Mouse (Mus musculus): ENCODE results near the gene Ndufs5.

Ndufs5 gene

DNA sequence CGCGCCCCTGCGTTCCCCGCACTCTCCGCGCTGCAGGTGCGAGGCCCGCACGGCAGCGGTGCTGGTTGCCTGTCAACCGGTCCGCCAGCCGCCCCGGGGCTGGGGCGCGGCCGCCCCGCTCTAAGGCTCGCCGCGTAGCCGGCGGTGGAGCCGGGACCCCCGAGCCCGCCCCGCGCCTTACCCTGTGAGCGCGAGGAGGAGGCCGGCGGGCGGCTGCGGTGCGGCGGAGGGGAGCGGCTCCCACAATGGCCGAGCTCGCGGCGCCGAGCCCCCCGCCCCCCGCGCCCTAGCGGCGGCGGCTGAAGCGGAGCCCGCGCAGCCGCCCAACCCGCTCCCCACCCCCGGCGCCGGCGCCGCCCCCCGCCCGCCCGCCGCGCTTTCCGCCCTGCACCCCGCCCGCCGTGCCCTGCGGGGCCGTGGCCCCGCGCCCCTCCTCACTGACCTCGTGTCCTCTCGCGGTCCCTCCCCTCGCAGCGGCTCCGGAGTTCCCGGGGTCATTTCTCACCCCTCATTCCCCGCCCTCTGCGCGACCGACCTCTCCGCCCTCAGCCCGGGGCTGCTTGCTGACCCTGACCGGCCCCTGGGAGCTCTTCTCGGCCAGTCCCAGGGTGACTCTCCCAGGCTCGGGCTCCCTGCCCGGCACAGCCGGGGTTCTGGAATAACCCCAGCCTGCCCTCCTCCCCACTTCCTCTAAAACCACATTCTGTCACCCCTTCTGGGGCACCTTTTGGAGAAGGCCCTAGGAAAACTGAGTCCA is 30.8 kb downstream of the Ndufs5 start:
- no peak for DNase-seq (ENCODE audit: low spot score in 2 of 2)

GRCm38 (mm10) chr4:123686368-123687024 is 31.5 kb downstream of the Ndufs5 start:
- DNase-seq (ENCODE audit: low spot score in 2 of 2), result peak in 1 of 2 experiments; percentile 35

- DNase-seq (ENCODE audit: low spot score in 2 of 2), result no peak
Observed at GRCm38 (mm10) chr4:123685506-123686242, 32.3 kb downstream of the Ndufs5 start.

GRCm38 (mm10) chr4:123685046-123685445 is 33.0 kb downstream of the Ndufs5 start:
- no peak for DNase-seq (ENCODE audit: low spot score in 2 of 2)

DNA sequence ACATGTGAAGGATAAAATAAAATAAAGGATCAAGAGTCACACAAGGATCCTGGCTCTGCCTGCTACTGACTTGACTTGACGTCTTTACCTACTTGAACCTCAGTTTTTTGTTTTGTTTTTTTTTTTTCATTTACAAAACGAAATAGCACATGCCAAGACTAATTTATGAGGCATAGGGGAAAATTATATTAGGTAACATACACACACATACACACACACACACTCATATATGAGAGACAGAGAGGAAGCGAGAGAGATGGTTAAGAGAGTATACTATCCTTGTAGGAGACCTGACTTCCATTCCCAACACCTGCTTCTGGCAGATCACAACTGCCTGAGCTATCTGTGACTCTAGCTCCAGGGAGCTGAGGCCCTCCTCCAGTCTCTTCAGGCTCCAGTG is 33.7 kb downstream of the Ndufs5 start, which contains the start of gene Macf1:
Gene Macf1 (minus strand): TSS at position 101 of the 400 bp plus-strand sequence.
- DNase-seq (ENCODE audit: low spot score in 2 of 2), result no peak

DNA sequence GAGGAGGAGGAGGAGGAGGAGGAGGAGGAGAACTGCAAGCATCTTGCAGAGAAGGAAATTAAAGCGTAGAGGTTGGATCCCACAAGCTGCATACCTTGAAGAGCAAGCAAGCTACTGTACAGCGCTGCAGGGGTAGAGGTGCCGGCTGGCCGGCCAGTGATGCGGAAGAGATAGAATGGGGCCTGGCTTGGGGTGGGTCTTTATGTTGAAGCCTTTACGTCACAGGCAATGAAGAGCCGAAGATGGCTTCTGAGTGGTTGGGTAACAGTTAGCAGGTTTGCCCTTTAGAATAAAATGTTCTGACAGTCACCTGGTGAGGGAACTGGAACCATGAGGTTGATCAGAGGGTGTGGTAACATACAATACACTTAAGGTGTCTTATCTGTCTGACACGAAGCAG is 35.7 kb downstream of the Ndufs5 start:
- no peak for DNase-seq (ENCODE audit: low spot score in 2 of 2)

- no peak for DNase-seq (ENCODE audit: low spot score in 2 of 2)
Observed at GRCm38 (mm10) chr4:123680962-123681361, 37.0 kb downstream of the Ndufs5 start.

DNA sequence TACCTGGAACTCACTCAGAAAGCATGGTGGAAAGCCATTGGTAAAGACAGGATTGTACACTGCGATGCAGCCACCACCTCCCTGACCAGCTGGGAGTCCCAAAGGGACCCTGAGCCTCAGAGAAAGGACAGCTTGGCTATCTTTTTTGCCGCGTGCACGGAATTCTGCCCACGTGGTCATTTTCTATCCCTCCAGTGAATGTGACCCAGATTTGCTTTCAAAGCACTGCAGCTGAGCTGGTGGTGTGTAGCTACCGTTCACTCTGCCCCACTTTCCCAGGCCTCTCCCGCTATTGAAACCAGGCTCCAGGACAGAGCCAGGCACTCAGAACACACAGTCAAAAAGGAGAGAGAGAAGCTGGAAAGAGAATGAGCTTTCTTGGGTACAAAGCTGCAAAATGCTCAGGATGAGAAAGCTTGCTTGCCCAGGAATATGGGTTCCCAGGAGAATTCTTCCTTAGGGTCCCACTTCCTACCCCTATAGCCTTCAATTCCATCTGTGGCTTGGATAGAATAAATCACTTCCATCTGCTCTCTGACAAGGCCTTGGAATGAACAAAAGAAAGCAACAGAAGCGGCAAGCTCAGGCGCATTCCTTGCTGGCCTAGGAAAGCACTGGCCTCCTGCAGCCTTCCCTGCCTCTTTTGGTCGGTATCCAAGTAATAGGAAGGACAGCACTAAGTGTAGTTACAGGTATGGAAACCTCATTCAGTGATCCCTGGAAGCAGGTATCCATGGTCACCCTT is 40.8 kb downstream of the Ndufs5 start:
- no peak for DNase-seq (ENCODE audit: low spot score in 2 of 2)

DNA sequence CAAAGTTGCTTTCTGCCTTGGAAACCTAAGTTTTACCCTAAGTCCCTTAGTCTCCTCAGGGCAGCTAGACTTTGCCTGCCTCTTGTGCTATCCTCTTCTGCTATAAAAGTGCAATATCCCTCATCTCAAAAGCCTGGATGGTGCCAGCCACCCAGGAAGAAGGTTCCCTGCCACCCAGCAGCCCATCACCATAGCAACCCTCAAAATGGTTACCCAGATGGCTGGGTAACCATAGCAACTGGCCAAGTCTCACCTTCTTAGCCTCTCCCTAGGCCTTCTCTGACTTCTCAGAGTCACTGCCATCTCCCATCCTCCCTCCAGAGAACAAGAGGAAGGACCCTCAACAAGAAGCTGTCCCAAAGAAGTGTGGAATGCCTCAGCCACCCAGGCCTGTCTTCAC is 47.4 kb downstream of the Ndufs5 start:
- DNase-seq (ENCODE audit: low spot score in 2 of 2), result no peak

DNA sequence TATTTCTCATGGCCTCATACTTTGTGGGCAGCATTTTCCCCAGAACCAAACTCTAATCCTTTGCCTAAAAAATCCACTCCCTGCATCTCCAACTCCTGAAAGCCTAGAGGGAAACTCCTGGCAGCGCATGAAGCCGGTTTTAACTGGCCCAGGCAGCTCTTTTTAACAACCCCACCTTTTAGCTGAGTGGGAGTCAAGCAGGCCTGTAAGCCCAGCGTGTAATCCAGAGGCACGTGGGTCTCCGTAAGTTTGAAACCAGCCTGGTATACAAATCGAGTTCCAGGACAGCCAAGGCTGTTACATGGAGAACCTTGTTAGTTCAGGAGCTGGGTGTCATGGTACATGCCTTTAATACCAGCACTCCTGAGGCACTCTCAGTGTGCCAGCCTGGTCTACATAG is 48.3 kb downstream of the Ndufs5 start:
- DNase-seq (ENCODE audit: low spot score in 2 of 2), result no peak

DNA sequence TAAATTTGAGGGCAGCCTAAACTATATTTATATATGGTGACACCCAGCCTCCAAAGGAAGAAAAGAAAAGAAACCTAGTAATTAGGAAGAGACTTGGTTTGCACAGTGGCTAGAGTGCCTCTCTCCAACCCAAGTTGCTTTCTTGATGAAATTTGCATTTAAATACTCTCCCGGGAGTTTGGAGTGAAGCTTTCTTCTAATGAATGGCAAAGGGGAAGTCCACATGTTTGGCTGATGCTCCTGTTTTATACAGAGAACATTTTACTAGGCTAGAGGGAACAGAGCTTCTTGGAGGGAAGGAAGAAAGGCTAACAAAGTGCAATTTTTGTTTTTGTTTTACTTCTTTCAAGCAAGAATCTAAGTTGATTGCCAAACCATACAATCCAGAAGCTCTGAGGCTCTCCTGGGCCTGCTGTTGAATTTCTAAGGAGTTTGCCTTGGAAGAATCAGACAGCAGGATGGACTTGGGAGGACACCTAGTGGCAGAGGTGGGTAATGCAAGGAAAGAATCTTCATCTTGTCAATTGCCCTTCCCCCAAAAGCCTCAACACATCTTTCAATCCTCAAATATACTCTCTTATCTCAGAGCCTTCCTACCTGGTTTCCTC is 50.6 kb downstream of the Ndufs5 start:
- peak; percentile 59 to 66 for DNase-seq (ENCODE audit: low spot score in 2 of 2)

DNA sequence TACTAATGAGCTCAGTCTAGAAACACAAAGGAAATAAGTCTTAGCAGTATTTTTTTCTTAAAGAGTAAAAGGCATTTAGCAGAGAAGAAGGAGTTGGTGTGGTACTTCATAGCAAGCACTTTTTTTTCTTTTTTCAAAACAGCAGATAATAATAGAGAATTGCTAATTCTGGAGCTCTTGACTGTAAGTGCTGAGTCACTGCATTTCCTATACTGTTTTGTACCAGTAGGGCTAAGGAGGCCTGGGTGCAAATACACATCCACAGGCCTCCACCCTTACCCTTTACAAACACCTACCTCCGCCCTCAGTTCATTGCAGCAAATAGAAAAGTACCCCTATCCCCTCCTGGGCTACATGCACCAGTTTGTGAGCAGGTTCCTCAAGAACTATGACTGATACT is 51.5 kb downstream of the Ndufs5 start:
- DNase-seq (ENCODE audit: low spot score in 2 of 2), result no peak

DNA sequence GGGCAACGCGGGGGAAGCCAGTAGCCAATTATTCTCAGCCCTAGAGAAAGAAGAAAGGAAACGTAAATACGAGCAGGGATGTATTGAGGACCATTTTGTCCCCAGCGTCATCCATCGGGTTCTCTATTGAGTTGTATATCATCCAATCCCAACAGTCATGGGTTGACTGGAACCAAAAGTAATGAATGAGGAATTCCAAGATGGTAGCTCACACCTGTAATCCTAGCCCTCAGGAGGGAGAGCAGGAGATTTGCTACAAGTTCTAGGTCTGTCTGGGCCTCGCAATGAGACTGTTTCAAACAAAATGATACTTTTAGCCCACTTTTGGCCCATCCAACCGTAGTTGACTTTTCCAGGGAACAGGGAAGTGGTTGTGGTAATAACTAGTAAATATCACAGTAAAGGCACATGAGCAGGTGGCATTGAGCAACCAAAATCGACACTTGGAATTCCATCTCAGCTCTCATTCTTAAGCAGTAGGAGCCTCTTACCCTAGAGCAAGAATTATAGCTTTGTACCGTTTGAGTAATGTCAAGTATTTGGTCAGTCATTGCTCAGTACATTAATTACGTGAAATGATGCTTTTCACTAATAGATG is 52.2 kb downstream of the Ndufs5 start:
- DNase-seq (ENCODE audit: low spot score in 2 of 2), result no peak

GRCm38 (mm10) chr4:123664951-123665661 is 52.9 kb downstream of the Ndufs5 start:
- DNase-seq (ENCODE audit: low spot score in 2 of 2), result peak in 1 of 2 experiments; percentile 53

GRCm38 (mm10) chr4:123664021-123664950 is 53.7 kb downstream of the Ndufs5 start:
- DNase-seq (ENCODE audit: low spot score in 2 of 2), result peak; percentile 61 to 72

GRCm38 (mm10) chr4:123663688-123663965 is 54.4 kb downstream of the Ndufs5 start:
- peak in 1 of 2 experiments; percentile 9 for DNase-seq (ENCODE audit: low spot score in 2 of 2)

- peak in 1 of 2 experiments; percentile 13 for DNase-seq (ENCODE audit: low spot score in 2 of 2)
Observed at GRCm38 (mm10) chr4:123662914-123663687, 54.9 kb downstream of the Ndufs5 start.

All from urinary bladder, adult 18-20 months (tissue).